Mouse (Mus musculus): ENCODE results near the gene Eif3c. TPM values are rescaled to one million over a fixed set of nuclear protein-coding genes. Genes with fewer than 3 reads are reported as not detected.

Gene Eif3c
- polyA plus RNA-seq (2012; rRNA removed), result 111 and 114 TPM in 2 replicates

DNA sequence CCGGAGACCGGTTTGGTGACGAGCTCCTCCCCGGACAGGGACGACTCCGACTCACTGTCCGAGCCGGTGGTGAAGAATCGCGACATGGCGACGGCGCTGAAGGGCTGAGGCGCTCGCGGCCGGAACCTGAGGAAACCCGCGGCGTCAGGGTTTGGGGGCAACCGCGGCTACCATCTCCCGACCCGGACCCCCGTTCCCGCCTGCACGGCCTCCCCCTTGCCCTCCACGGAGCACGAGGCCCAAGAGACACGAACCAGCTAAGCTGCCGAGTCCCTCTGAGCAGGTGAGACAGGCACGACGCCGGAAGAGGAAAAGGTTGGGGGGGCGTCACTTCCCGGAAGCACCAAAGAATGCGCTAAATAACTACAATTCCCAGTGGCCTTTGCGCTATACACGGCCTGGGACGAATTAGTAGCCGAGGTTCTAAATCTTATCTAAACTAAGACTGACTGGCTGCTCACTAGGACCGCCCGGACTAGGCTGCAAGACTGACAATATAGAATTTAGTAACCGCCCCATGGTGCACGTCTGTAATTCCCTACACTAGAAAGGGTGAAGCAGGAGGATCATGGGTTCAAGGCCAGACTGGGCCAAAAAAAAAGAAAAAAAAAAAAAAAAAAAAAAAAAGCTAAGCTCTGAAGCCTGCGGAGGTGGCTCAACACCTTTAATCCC, at the start of gene Eif3c:
Gene Eif3c, minus strand, starts transcription at position 318 of the 672 bp plus-strand sequence.
- DNase-seq (ENCODE audit: low read depth), result peak; percentile 76

- no peak for DNase-seq (ENCODE audit: low read depth)
These were observed 46.5 kb upstream of the Eif3c start for GRCm38 (mm10) chr7:126612736-126613135.

DNA sequence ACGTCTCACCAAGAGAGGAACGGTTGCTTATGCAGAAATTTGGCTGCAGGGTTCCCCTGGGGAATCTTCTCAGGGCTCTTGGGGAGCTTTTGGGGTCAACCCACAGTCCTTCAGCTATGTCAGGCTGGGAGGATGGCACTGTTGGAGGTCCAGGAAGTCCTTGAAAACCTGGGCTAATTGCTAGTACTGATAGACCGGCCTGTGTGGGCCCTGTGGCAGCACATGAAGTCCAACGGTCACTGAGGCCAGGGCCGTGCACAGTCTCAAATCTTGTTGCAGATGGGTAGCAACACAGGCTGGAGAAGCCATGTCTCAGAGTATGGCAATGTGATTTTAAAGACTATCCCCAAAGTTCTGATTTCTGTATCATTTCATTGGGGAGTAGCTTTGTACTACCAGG, 41.6 kb upstream of the Eif3c start:
- no peak for DNase-seq (ENCODE audit: low read depth)

GRCm38 (mm10) chr7:126607064-126607463, 40.9 kb upstream of the Eif3c start:
- no peak for DNase-seq (ENCODE audit: low read depth)

DNA sequence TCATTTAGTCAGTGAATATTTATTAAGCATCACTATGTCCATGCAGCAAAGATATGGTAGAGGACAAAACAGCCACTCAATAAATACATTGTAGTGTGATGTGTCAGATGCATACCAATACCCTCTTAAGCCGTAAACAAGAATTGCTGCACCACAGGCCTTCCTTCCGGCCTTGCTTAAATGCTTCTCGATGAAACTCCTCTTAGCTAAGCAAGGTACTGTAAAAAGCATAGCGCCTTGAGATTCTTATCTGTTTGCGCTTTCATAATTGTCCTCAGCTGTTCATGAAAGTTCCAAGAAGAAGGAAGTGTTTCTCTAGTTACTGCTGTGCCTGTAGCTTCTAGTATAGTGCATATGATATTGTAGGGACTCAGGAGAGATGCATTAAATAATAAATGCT, 40.4 kb upstream of the Eif3c start:
- no peak for DNase-seq (ENCODE audit: low read depth)

DNA sequence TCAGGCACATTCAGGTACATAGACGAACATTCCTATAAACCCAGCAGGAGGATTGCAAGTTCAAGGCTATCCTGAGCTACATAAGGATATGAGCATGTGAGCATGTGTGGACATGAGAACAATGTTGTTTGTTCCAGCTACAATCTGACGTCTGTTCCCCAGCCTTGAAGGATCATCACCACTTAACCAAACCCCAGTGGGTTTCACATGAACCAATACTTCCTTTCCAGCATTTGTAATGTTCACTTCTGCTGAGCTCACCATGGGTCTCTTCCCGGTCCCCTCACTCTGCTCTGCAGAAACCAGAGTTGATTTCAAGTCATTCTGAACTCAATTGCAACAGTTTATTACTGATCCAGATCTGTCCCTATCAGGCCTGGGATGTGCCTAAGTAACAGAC, 36.4 kb upstream of the Eif3c start:
- no peak for DNase-seq (ENCODE audit: low read depth)

DNA sequence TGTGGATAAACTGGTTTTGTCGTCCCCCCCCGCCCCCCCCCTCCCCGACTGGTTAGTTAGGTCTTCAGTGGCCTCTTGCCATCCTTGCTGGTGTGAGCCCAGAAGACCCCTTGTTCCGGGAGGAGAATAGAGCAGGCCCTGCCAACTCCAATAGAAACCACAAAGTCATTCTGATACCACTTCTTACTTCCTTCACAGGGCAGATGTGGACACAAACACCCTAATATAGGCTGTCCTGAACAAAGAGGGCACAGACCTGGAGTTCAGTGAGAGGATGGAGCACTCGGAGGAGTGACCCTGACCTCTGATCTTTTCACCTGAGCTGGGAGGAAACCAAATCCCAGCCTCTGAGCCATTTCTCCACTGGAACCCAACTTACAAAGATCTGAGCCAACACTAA, 35.7 kb upstream of the Eif3c start:
- DNase-seq (ENCODE audit: low read depth), result no peak

DNA sequence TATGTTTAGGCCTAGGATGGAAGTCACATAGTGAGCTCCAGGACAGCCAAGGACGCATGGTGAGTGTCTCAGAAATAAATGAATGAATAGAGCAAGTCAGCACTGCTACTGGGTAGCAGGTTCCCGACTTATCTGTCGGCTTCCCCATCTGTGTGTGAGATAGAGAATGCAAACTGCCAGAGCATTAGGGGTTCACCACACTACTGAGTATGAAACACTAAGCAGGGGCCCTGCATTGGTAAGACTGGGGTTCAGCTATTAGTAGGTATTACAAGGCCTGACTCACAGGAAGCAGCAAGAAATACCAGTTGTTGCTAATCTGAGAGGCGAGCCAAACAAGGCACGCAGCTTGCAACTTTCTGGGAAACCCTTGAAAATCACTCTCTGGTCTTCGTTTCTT, 32.7 kb upstream of the Eif3c start:
- no peak for DNase-seq (ENCODE audit: low read depth)

DNA sequence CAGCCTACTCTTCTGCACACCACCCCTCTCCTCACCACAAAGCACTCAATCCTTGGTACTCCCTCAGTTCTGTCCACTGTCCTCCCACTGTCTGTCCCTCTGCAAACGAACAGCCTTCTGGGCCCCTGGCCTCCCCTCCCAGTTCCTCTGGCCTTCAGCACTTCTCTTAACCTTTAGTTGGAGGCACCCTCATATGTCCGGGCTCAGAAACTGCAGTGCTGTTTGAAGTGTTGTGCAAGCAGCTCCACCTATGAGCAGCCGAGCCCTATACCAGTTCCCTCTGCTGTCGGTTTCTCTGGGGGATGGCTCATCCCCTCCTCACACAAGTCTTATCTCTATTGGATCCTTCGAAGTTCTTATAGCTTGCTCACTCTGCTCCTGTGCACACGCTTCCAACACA, 30.2 kb upstream of the Eif3c start:
- DNase-seq (ENCODE audit: low read depth), result no peak

DNA sequence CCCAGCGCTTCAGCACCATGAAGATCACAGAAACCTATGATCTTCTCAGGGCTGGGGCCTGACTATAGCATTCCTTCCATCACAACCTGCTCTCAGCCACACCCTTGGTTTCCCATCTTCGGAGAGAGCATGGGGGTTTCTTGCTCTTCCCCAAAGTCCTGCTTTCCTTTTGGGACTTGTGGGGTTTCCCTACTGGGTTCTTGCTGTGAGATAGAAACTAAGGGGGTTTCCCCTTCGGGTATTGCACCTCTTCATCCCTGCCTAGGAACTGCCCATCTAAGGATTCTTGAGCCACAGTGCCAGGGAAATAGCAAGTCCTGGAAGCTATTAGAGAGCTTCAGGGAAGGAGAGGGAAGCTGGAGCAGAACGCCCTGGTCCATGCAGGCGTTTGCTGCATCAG, 29.7 kb upstream of the Eif3c start:
- no peak for DNase-seq (ENCODE audit: low read depth)

DNA sequence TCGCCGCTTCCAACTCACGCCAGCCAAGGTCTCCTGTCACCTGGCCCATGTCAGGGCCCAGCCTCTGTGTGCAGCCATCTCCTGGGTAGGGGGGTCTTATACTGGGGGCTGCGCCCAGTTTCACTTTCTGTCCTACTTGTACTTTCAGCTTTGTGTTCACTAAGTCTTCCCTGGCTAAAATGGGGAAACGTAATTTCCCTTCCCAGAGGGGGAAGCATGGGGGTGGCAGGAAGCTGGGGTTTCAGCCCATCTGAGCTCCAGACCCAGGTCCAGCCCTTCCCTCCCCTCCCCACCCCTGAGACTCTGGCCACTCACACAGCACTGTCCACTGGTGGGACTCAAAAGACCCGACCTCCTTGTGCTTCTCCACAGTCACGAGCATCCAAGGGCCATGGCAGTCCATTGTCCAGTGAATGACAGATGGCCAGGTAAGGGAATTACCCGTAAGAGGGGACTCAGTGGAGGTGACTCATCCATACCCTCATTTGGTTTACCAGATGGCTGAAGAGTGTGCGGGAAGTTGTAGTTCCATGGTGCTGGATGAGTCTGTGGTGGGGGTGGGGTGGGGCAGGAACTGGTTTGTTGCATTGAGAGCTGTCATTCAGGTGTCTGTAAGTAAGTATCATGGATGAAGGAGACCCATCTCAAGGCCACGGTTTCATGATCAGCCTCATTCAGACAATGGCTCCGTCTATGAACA, 28.8 kb upstream of the Eif3c start, which contains the start of gene Il27:
Gene Il27, minus strand, starts transcription at position 80 of the 700 bp plus-strand sequence.
- no peak for DNase-seq (ENCODE audit: low read depth)

DNA sequence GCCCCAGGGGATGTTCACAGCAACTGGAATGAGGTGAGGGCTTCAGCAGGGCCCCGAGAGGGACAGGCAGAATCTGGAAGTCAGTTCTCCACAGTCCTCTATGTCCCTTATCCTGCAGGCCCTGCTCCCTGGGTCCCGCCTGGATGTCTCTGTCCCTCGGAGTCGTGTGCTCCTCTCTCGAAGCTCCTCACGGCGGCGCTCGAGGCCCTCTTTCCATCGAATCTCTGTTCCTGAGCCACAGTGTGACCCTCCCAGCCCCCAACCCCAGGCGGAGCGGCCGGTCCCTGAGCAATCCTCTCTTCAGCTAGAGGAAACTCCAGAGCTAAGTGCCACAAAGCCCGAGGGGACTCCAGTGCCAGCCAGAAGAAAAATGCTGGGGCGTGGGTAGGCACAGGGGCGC, 21.6 kb upstream of the Eif3c start:
- DNase-seq (ENCODE audit: low read depth), result no peak

DNA sequence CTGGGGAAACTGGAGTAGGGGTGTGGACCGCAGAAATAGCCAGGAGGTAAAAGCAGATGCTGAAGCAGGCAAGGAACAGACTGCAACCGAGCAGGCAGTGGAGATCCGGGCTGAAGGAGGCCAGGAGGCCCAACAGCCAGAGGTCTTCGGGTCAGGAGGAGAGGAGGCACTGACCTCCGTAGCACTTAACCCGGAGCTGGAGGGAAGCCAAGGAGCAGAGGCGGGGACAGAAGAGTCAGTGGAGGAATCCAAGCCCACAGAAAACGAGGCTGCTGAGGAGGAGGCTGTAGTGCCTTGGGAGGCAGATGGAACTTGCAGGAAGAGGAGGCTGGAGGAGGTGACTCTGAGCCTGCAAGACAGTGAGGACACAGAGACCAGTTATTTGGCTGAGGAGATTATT, 20.6 kb upstream of the Eif3c start:
- no peak for DNase-seq (ENCODE audit: low read depth)

- DNase-seq (ENCODE audit: low read depth), result no peak
These were observed 19.5 kb upstream of the Eif3c start, which contains the start of gene Cln3 for GRCm38 (mm10) chr7:126585717-126586116. Gene Cln3, minus strand, starts transcription at chr7:126585817.

DNA sequence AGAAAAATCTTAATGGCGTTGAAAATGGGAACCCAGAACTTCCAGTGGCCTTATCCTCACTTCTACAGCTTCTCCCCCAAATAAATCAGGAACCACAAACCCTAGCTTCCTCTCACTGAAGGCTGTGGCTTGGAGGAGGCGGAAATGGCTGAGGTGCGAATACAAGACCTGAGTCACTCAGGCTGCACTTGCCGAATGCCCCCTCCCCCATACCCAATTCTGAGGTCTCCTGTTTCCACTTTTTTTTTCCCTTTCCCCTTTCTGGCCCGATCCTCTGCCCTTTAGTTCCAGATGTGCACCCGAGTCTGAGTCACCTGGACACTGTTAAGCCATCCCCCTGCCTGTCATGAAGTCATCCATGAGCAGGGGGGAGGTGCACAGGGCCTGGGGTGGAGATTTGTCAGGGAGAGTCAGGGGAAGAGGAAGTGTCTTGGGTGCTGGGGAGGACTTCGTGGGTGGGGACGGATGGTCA, 18.3 kb upstream of the Eif3c start, which contains the start of gene Apobr:
Gene Apobr, plus strand, starts transcription at position 437 of the 472 bp plus-strand sequence.
- no peak for DNase-seq (ENCODE audit: low read depth)

DNA sequence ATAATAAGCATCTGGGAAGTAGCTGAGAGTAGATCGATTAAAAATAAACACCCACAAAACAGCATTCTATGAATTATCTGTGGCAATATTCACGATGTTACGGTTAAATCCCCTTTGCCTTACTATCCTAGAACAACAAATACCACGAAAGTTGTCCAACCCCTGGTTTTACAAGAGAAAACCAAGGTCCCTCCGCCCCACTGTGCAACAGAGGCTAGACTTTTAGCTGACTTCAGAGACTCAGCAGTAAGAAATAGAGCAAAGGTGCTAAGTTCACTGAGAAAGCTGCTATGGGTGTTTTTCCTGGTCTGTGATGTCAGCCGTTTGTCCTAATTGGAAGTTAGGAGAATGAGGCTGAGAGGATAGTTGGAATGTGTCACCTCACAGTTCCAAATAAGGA, 17.6 kb upstream of the Eif3c start:
- no peak for DNase-seq (ENCODE audit: low read depth)

GRCm38 (mm10) chr7:126583251-126583709, 17.1 kb upstream of the Eif3c start:
- no peak for DNase-seq (ENCODE audit: low read depth)

DNA sequence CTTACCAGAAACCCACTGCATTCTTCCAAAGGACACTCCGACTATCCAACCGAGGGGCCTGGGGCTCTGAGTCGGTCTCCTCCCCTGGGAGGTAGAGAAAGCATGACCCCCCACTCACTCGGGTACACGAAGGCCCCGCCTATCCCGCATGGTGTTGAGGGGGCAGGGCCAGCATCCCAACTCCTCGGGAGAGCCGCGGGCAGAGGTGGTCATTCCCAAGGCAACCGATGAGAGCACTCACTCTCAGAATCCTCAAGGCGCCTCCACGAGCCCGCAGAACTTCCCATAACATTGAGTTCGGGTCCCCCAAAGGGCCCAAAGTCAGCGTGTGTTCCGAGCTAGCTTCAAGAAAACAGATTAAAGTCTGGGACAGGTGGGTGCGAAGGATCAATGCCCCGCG, 16.5 kb upstream of the Eif3c start:
- DNase-seq (ENCODE audit: low read depth), result no peak

GRCm38 (mm10) chr7:126581661-126582060, 15.4 kb upstream of the Eif3c start:
- DNase-seq (ENCODE audit: low read depth), result no peak

DNA sequence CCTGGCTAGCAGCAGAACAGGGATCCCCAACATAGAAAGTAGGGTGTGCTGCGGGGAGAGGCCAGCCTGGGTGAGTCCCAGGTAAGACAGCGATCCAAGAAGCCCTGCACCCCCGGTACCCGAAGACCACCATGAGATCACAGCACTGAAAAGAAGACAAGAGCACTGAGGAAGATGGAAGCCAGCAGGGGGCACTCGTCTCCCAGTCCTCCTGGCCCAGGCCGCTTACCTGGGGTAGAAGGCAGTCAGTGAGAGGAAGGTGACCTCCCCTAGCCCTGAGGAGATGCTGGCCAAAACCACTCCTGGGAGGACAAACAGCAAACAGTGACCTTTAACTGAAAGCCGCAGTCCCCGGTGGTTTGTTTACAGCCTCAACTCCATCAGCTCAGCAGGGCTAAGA, 13.0 kb upstream of the Eif3c start:
- DNase-seq (ENCODE audit: low read depth), result no peak

- DNase-seq (ENCODE audit: low read depth), result no peak
These were observed 10.7 kb upstream of the Eif3c start for GRCm38 (mm10) chr7:126576946-126577345.

- peak; percentile 68 for DNase-seq (ENCODE audit: low read depth)
These were observed 518 bp downstream of the Eif3c start for GRCm38 (mm10) chr7:126565693-126566092.

DNA sequence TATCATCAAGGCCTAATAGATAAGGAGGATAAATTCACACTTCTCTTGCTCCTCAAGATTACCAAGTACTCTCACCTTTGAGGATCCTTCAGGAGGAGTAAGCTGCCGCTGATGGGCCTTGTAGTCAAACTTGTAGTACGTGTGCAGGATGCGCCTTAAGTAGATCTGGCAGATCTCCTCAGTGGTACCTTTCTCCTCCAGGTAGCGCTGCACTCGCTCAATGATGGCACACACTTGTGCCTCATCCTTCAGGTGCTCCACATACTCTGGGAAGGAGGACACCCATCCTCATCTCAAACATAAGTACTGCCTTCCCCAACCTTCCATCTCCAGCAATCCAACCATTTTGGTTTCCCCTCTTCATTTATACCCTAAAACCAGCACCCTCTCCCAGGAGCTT, 9.6 kb downstream of the Eif3c start:
- no peak for DNase-seq (ENCODE audit: low read depth)
